Mouse (Mus musculus): ENCODE data around the gene Ptbp3. TPM values are rescaled to one million over a fixed set of nuclear protein-coding genes. Genes with fewer than 3 reads are reported as not detected.

Ptbp3 gene
- total RNA-seq, 1 experiment from 2014 or later, result 244 TPM

DNA sequence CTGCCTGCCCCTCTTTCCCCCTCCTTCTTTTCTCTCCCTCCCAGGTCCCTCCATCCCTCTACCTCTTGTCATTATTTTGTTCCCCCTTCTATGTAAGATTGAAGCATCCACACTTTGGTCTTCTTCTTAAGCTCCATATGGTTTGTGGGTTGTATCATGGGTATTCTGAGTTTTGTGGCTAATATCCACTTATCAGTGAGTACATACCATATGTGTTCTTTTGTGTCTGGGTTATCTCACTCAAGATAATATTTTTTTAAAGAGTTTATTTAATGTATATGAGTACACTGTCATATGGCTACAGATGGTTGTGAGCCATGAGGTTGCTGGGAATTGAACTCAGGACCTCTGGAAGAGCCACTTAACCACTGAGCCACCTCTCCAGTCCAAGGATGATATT is 38.8 kb downstream of the Ptbp3 start:
- ATAC-seq (replicated peaks; ENCODE audit: low read depth, poor library complexity, severe bottlenecking), result no peak

- ATAC-seq (replicated peaks; ENCODE audit: low read depth, poor library complexity, severe bottlenecking), result no peak; the same call in 1 of the 2 replicates
Observed at GRCm38 (mm10) chr4:59509558-59509957, 39.6 kb downstream of the Ptbp3 start.

DNA sequence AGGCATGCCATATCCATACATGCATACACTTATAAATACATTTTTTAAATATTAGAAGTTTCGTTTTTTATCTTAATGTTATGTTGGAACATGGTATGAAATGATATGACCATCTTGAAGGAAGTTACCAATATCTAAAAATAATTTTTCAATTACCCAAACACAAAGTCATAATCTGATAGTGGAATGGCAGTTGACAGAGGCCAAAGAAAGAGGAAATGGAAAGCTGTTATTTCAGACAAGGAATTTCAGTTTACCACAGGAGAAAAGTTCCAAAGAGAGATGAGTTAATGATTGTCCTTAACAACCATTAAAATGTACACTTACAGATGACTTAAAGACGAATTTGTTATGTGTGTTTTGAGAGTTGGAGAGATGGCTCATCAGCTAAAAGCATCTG is 41.4 kb downstream of the Ptbp3 start:
- peak; percentile 39 for ATAC-seq (replicated peaks; ENCODE audit: low read depth, poor library complexity, severe bottlenecking)

DNA sequence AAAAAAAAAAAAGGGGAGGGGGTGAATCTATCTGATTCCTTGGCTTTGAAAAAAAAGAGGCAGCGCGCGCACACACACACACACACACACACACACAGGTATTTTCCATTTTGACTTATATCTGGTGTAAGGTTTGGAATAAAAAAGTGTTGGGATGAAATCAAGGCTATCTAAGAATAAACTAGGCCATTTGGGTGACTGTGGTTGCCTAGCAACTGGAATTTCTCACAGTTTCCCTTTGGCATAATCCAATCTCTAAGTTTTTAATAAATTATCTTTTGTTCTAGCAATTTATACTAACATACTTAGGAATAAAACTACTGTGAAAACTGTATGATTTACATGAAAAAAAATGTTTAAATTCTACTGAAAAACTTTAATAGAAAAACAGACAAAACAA is 42.5 kb downstream of the Ptbp3 start:
- no peak for ATAC-seq (replicated peaks; ENCODE audit: low read depth, poor library complexity, severe bottlenecking)

DNA sequence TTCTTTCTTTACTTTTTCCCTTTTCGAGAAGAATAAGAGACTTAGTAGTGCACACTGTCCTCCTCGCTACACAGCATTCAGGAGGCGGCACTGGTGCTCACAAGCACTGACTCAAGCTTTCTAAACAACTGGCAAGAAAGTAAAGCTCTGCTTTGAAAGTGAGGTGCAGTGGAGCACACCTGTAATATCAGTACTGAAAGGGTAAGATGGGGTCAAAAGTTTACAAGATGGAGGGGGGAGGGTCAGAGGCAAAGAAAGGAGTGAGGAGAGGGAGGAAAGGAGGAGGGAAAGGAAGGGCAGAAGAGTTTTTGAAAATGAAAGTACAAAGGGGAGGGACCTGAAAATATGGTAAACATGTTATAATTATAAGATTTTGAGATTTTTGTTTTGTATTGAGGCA is 43.7 kb downstream of the Ptbp3 start:
- no peak for ATAC-seq (replicated peaks; ENCODE audit: low read depth, poor library complexity, severe bottlenecking)

DNA sequence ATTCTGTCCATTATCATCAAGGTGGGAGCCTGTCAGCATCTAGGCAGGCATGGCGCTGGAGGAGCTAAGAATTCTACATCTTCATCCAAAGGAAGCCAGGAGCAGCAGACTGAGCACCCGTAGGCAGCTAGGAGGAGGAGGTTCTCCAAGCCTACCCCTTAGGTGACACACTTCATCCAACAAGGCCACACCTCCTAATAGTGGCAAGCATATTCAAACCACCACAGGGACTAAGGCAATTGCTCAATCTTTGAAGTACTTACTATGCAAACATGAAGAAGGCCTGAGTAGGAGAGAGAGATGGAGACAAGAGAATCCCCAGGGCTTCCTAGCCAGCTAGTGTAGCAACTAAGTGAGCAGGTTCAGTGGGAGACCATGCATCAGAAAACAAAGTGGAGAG is 58.1 kb downstream of the Ptbp3 start:
- no peak for ATAC-seq (replicated peaks; ENCODE audit: low read depth, poor library complexity, severe bottlenecking)

- no peak for ATAC-seq (replicated peaks; ENCODE audit: low read depth, poor library complexity, severe bottlenecking)
Observed at GRCm38 (mm10) chr4:59471306-59471705, 77.9 kb downstream of the Ptbp3 start.

GRCm38 (mm10) chr4:59465449-59465848 is 83.7 kb downstream of the Ptbp3 start:
- ATAC-seq (replicated peaks; ENCODE audit: low read depth, poor library complexity, severe bottlenecking), result peak; percentile 74

DNA sequence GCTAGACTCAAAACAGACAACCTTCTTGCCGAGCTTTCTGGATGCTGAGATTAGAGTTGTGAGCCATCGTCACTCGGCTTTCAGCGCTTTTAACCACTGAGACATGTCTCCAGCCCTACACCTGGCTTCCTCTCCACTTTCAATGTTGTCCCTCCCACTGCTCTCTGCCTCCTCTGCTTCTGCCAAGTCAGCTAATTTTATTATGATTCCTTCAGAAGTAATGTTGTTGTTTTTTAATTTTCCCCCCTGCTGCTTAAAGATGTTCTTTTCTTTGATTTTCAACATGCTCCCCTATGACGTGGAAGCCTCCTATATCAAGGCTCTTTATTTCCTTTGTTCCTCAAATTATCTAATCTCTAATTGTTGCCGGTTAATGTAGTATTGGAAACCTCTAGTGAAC is 84.5 kb downstream of the Ptbp3 start:
- no peak for ATAC-seq (replicated peaks; ENCODE audit: low read depth, poor library complexity, severe bottlenecking)

DNA sequence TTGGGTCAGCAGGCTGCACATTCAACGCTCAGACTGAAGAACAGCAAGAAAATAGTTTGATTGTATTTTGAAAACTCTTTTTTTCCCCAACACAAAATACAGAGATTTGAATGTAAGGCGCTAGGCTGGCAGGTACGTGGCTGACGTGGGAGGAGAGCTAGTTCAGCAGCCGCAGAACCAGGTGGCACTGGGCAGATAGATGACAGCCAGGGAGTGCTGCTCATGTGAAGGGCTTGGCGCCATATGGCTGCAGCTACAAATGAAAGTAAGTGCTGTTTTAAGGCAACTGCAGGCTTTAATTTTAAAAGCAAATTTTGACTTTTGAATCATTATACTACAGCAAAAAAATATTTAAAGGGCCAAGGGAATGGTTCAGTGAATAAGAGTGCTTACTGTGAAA is 86.7 kb downstream of the Ptbp3 start:
- ATAC-seq (replicated peaks; ENCODE audit: low read depth, poor library complexity, severe bottlenecking), result no peak

DNA sequence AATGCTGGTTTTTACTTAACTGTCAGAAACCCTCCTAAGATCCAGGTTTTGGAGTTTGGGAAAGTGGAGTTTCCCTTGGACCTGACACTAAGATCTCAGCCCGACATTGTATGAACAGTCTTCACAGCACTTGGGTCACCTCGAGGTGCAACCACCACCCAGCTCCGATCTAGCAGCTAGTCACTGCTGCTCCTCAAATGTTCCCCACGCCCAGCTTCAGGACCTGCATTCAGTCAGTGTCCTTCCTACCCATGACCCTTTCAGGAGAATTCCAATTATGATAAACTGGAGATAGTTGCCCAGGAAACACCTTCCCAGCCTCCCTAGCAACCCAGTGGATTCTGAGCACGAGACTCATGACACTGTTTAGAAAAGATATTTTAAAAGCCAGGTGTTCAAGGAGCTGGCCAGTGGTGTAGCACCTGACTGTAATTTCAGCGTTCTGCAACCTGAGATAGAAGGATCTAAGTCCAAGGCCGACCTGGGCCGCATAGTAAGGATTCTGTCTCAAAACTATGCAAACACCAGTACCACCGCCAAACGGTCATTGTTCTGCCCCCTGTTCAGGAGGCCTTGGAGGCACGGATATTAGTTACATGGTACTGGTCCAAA is 87.9 kb downstream of the Ptbp3 start:
- ATAC-seq (replicated peaks; ENCODE audit: low read depth, poor library complexity, severe bottlenecking), result no peak

DNA sequence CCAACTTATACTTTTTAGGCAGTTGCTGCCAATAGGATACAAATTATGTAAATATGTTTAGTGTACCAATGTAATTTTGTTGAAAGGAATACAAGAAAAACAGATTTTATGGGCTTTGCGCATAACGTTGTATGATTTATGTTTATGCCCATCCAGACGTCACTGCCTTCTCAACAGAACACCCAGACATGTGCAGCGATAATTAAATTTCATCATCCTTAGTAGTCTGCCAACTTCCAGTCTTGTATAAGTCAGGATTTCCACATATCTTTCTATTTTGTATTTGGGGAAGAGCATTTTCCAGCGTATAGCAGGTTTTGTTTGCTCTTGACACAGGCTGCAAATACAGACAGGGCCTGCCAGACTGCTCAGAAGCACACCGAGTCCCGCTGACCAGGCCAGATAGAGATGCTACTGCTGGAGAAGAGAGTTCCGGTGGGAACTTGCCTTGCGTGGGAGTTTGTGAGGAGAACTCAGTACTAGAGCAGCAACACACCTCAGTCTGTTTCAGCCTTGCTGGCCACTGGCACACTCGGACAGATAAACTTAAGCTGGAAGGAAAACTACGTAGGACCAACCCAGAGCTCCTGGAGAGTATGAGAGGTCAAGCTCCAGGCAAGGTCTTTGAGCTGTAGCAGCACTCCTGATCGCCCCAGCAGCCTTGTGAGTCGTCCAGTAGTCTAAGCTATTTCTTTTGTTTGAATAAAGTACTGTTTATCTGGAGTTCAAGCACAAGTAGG is 89.8 kb downstream of the Ptbp3 start:
- no peak for ATAC-seq (replicated peaks; ENCODE audit: low read depth, poor library complexity, severe bottlenecking)

GRCm38 (mm10) chr4:59457941-59458340 is 91.2 kb downstream of the Ptbp3 start:
- peak; percentile 37 for ATAC-seq (replicated peaks; ENCODE audit: low read depth, poor library complexity, severe bottlenecking)

- no peak for ATAC-seq (replicated peaks; ENCODE audit: low read depth, poor library complexity, severe bottlenecking)
Observed at GRCm38 (mm10) chr4:59457091-59457490, 92.1 kb downstream of the Ptbp3 start.

GRCm38 (mm10) chr4:59455465-59455864 is 93.7 kb downstream of the Ptbp3 start:
- ATAC-seq (replicated peaks; ENCODE audit: low read depth, poor library complexity, severe bottlenecking), result peak; percentile 31

GRCm38 (mm10) chr4:59454046-59454445 is 95.1 kb downstream of the Ptbp3 start:
- no peak for ATAC-seq (replicated peaks; ENCODE audit: low read depth, poor library complexity, severe bottlenecking)

GRCm38 (mm10) chr4:59452503-59452933 is 96.6 kb downstream of the Ptbp3 start:
- ATAC-seq (replicated peaks; ENCODE audit: low read depth, poor library complexity, severe bottlenecking), result no peak

GRCm38 (mm10) chr4:59450906-59451305 is 98.3 kb downstream of the Ptbp3 start:
- no peak for ATAC-seq (replicated peaks; ENCODE audit: low read depth, poor library complexity, severe bottlenecking)

DNA sequence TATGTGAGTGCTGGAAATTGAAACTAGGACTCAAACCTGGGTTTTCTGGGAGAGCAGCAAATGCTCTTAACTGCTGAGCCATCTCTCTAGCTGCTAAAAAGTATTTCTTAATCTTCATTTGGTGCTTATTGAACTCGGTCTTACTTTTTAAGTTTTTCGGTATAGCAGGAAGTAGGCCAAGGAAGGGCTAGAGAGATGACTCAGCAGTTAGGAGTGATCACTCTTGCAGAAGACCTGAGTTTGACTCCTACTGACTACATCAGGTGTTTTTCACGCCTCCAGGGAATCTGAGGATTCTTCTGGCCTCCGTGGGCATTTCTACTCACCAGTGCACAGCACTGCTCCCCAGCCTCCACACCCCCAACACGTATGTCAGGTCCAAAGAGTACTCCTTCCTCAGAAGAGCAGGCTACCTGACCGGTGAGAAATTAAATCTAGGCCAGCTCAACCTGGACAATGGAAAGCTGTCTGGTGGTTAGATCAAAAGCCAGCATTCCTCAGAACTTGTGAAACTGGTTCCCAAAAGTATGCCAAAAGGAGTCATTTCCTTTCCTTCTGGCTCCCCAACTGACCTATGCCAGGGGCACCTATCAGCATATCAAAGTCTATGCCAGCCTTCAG is 98.8 kb downstream of the Ptbp3 start:
- ATAC-seq (replicated peaks; ENCODE audit: low read depth, poor library complexity, severe bottlenecking), result no peak

DNA sequence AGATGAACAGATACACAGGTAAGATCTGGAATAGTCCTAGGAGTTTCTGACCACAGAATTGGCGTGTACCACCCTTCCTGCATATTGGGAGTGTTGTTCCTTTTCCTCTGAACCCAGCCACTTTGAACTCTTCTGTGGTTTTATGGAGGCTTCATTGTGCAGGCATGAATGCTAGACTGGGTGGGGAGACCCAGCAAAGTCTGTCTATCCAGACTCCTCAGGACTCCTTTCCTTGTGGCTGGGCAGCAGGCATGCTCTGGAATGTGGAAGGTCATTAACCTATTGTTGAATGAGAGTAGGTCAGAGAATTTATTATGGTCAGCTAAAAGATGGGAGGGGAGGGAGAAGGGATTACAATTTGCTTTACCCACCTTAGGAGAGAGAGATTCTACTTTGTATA is 101.9 kb downstream of the Ptbp3 start:
- ATAC-seq (replicated peaks; ENCODE audit: low read depth, poor library complexity, severe bottlenecking), result no peak

- peak; percentile 59 for ATAC-seq (replicated peaks; ENCODE audit: low read depth, poor library complexity, severe bottlenecking)
Observed at GRCm38 (mm10) chr4:59445516-59445915, 103.6 kb downstream of the Ptbp3 start.
